Mouse (Mus musculus): ENCODE data around the gene Olfml2a. TPM values are rescaled to one million over a fixed set of nuclear protein-coding genes. Genes with fewer than 3 reads are reported as not detected.

Gene Olfml2a
- polyA plus RNA-seq (2012; ENCODE audit: low replicate concordance): 0.08 and 0.16 TPM in 2 replicates

GRCm38 (mm10) chr2:38931851-38932667, at the start of gene Olfml2a:
Olfml2a (plus strand) TSS chr2:38931978.

GRCm38 (mm10) chr2:38927115-38927979, 4.4 kb upstream of the Olfml2a start, which contains the start of gene Nr6a1:
Nr6a1 (minus strand) TSS chr2:38927688.

GRCm38 (mm10) chr2:38997386-38998374, 65.9 kb downstream of the Olfml2a start, which contains the start of gene Wdr38:
Wdr38 (plus strand) TSS chr2:38997476.

GRCm38 (mm10) chr2:39004880-39005435, 73.2 kb downstream of the Olfml2a start, which contains the start of gene Arpc5l:
Arpc5l (plus strand) TSS chr2:39005348.

GRCm38 (mm10) chr2:39005574-39006079, 73.8 kb downstream of the Olfml2a start, which contains the start of gene Rpl35:
Rpl35 (minus strand) TSS chr2:39005624.

Other genes with a start within 250 kb of the Olfml2a start
- 0.33 and 2.7 TPM in 2 replicates for gene Nr5a1, start 217.4 kb upstream of the Olfml2a start, polyA plus RNA-seq (2012; ENCODE audit: low replicate concordance)
- 0.37 and 0.49 TPM in 2 replicates for gene Nr6a1, start 4.3 kb upstream of the Olfml2a start, polyA plus RNA-seq (2012; ENCODE audit: low replicate concordance)
- 0.33 and 0.34 TPM in 2 replicates for gene Wdr38, start 65.5 kb downstream of the Olfml2a start, polyA plus RNA-seq (2012; ENCODE audit: low replicate concordance)
- gene Arpc5l, start 73.4 kb downstream of the Olfml2a start, polyA plus RNA-seq (2012; ENCODE audit: low replicate concordance): 170 and 283 TPM in 2 replicates
- 118 and 307 TPM in 2 replicates for gene Rpl35, start 73.6 kb downstream of the Olfml2a start, polyA plus RNA-seq (2012; ENCODE audit: low replicate concordance)
- gene Golga1, start 133.6 kb downstream of the Olfml2a start, polyA plus RNA-seq (2012; ENCODE audit: low replicate concordance): 2.8 and 3.7 TPM in 2 replicates

Data from hematopoietic multipotent progenitor cell, adult 10-12 weeks (in vitro differentiated cells).